Mouse (Mus musculus): ENCODE results near the gene Ppox.

- no peak for TF ChIP-seq CTCF (IDR thresholded peaks at IDR 0.05; ENCODE audit: control insufficient read depth, insufficient read depth, insufficient read length)
- no peak for TF ChIP-seq MAX (IDR thresholded peaks at IDR 0.05)
- TF ChIP-seq USF1 (IDR thresholded peaks at IDR 0.05; ENCODE audit: low read depth), result no peak
These were observed 20.7 kb downstream of the Ppox start for GRCm38 (mm10) chr1:171260316-171260715.
